Mouse (Mus musculus): ENCODE measurements around the gene Gm21094.
"Not testable (repeated sequence)": the region's sequence is repeated elsewhere in the genome, so short reads cannot be mapped to it uniquely, and the experiment has no call there.

The Gm21094 gene

DNA sequence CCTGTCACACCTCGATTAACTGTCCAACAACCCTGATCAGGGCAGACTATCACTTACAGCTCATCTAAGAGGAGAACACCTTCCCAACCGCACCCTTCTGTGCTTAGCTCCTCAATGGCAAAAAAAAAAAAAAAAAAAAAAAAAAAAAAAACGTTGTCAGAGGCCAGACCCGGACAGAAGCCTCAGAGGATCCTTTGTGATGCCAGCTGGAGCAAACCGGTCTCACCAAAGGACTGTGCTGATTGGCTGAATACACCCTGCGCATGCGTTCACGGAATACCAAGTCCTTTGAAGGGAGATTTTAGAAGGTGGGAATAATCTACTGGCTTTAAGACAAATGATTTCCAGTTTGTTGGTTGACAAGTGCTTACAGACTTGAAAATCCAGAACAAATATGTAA is at the start of gene Gm21094:
Gm21094 (minus strand) TSS at position 101 of the 400 bp plus-strand sequence.
- DNase-seq (ENCODE audit: low spot score) = not testable (repeated sequence)

Measured in testis, postnatal 14 days (tissue).